Mouse (Mus musculus): ENCODE data around the gene Tut7.
"Not testable (repeated sequence)": the region's sequence is repeated elsewhere in the genome, so short reads cannot be mapped to it uniquely, and the experiment has no call there.

The Tut7 gene

DNA sequence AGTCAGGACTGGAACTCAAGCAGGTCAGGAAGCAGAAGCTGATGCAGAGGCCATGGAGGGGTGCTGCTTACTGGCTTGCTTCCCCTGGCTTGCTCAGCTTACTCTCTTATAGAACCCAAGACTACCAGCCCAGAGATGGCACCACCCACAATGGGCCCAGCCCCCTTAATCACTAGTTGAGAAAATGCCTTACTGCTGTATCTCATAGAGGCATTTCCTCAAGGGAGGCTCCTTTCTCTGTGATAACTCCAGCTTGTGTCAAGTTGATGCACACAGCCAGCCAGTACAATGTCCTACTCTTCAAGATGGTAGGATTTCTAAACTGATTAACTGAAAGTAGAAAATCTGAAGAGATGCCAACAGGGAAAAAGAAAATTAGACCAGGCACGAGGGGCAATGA is 100.9 kb downstream of the Tut7 start:
- ATAC-seq (ENCODE audit: insufficient number of reproducible peaks, low FRiP score, low TSS enrichment) = not testable (repeated sequence)
